Mouse (Mus musculus): ENCODE measurements around the gene Ppa1.
"Not testable (repeated sequence)": the region's sequence is repeated elsewhere in the genome, so short reads cannot be mapped to it uniquely, and the experiment has no call there.

DNA sequence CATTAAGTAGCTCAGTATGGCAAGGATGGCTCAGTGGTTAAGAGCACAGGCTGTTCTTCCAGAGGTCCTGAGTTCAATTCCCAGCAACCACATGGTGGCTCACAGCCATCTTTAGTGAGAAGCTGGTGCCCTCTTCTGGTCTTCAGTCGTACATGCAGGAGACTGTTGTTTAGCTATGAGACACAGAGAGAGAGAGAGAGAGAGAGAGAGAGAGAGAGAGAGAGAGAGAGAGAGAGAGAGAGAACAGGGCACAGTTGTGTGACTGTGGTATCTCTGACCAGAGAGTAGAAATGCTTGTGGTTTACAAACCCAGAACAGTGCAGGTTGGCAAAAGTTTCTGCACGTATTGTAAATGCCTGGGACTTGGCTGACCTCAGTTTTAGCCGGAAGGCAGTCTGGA, 24.5 kb upstream of the Ppa1 start:
- TF ChIP-seq GATA1 (IDR thresholded peaks at IDR 0.05; ENCODE audit: borderline replicate concordance, low read length); FLI1 (IDR thresholded peaks at IDR 0.05; ENCODE audit: low read length): not testable (repeated sequence)

Data from megakaryocyte, embryonic 14.5 days (primary cell).